Mouse (Mus musculus): ENCODE data around the gene B3glct.
A peak's percentile ranks its signal among the peaks of the same experiment; 100 is the strongest.

Gene B3glct

DNA sequence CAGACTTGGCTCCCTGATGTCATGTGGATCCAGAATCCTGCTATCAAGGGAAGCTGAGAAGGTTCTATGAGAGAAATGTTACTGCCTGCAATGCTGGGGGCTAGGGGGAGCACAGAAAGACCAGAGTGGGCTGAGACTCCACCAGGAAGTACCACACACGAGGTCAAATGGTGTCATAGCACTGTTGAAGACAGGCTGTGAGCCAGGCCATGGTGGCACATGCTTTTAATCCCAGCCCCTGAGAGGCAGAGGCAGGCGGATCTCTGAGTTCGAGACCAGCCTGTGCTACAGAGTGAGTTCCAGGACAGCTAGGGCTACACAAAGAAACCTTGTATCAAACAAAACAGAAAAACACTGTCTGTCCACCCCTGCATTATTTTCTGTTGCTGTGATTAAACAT is 75.0 kb downstream of the B3glct start:
- DNase-seq: no peak

DNA sequence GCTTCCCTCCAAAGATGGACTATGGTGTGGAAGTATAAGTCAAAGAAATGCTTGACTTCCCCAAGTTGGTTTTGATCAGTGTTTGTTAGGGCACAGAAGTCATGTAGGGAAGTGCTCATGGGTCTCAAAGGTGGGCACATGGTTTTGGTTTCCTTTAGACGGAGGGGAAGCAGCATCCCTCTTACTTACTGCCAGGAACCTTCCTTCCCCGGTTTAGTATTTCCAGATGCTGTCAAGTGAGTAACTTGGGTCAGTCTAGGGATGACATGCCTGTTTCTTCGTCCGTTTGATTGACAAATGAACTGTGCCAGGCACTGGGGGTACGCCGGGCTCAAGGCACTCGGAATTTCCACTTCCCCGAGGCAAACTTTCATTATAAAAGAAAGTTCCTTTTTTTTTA is 89.1 kb downstream of the B3glct start:
- DNase-seq: no peak

DNA sequence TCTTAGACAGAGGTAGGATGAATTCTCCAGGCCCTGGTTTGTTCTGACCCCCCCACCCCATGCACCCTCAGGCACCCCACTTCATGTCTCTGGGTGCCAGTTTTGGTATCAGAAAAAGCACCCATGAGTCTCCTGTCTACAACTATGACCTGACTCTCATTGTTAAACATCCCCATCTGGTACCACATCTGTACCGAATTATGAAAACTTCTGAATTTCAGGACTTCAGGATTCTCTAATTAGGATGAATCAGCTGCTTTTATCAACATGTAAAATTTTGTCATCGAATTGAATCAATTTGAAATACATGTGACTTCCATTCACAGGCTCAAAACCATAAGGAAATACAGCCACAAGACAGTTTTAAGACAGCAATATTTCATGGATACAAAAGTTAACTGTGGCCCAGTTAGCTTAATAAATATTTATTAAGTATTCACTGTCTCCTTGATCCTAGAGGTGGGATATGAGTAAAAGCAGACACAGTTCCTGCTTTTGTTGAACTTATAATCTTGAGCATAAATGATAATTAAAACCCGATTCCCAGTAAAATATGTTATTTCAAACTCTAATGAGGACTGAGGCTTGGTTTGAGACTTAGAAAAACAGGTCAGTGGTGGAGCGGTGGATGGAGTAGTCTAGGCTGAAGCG is 89.7 kb downstream of the B3glct start:
- DNase-seq: no peak

DNA sequence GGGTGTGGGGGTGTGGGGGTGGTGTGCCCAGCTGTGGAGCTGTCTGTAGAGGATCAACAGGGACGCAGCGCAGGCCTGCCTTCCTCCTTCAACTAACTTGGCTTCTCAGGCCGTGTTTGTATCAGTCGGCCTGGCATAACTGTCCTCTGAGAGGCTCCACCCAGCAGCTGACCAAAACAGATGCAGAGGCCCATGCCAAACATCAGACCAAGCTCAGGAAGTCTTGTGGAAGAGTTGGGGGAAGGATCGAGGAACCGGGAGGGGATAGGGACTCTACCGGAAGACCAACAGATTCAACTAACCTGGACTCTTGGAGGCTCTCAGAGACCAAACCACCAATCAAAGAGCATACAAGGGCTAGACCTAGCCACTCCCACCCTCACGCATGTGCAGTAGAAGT is 91.6 kb downstream of the B3glct start:
- DNase-seq: no peak

DNA sequence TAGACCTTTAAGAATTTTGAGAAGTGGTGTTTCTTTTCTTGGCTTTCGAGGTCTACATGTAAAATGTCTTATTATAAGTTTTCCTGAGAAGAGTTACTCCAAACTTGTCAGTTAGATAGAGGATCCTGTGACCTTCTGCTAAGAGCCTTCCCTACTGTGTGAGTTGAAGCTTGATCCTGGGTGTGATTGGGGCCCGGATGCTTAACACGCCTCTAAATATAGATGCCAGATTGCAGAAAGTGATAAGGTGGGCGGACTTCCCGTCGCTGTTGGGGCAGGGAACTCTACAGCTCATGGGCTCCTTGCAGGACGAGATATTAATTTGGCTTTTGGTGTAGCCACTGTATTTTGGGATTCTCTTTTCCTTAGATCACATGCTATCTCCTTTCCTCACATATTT is 98.0 kb downstream of the B3glct start:
- DNase-seq: no peak

DNA sequence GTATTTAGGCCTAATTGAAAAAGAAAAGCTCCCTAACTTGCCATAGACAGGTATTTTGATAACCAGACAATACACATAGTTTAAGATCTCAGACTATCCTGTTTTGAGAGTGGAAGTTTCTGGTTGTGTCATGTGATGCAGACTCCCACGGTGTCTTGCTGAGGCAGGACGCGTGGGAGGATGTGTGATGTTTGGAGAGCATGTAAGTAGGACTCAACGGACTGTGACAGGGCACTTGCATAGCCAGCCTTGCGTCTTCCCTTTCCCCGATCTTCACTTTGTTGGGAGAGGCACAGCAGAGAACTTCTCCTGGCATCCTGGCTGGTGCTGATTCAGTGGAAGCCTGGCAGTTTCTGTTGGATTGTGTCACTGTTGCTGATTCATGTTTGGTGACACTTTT is 101.7 kb downstream of the B3glct start:
- DNase-seq: no peak

DNA sequence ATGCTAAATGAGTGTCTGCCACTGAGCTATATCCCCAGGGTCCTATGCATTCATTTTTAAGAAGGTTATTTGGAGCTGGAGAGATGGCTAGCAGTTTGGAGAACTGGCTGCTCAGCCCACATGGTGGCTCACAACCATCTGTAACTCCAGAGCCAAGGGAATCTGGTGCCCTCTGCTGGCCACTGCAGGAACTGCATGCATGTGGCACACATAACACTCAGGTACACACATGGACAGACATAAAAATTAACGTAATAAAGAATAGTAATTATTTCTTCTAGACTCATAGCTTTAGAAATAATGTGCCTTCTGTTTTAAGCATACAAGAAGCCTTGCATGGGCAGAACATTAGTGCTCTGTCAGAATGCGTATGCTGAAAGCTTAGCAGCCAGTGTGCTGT is 102.4 kb downstream of the B3glct start:
- peak; percentile 3 for DNase-seq

DNA sequence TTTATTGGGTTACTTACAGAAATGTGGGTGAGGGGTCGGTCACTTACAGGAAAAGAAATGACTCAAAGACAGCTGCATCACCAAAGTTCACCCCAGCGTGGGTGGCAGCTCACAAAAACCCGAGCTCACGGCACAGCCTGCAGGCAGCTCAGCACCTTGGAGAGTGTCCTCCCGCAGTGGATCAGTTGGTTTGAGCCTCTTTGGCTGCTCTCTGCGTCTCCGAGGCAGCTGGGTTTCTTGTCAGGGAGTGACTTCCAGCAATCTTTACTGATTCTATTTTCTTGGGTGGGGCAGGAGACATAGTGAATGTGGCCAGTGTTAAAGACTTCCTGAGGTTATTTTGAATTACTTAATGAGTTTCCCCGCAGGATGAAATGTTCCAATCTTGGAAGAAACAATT is 112.1 kb downstream of the B3glct start:
- DNase-seq: no peak

DNA sequence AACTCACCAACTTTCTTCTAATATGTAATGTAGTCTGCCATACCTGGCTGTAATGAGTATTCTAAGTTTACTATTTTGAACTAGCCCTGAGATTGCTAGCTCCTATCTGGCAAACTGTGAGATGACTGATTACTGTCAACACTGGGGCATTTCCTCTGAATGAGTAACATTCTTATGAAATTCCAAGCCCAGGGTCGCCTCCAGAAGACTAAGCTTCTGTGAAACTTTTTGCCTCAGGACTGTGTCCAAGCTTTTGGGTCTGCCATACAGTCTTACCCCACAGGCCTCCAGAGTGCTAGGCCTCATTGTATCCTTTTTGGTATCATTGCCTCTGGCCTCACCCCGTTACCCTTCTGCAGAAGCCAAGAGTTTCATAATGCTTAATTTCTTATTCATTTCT is 132.0 kb downstream of the B3glct start:
- no peak for DNase-seq

DNA sequence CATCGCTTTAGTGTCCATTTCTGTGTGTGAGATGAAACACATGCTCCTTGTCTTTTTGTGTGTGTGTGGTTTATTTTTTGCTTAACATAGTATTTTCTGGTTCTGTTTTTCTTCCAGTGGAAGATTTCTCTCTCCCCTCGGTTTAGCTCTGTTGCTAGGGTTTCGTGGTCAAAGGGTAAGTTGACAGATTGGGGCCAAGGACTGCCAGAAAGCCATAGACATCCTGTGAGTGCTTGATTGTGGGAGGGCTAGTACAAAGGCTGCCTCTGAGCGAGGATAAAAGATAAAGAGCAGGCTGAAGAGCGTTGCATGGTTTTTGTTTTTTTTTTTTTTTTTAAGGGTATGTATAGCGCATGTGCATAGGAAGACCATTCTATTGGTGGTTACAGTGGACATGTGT is 133.8 kb downstream of the B3glct start:
- DNase-seq: no peak
